Mouse (Mus musculus) testis, adult 2 months (tissue): Measurements from ENCODE around the gene Gsdma. TPM values are rescaled to one million over a fixed set of nuclear protein-coding genes. Genes with fewer than 3 reads are reported as not detected.
A peak's percentile ranks its signal among the peaks of the same experiment; 100 is the strongest.
"Not testable (repeated sequence)": the region's sequence is repeated elsewhere in the genome, so short reads cannot be mapped to it uniquely, and the experiment has no call there.

ENCODE experiments used
- H3K27ac ChIP-seq: fragments of 200-500 bp; 2 replicates; pipeline ENCODE4 v1.5.1; 2012; ENCODE audit warnings: low read depth, low read length; ENCODE audit not compliant: control insufficient read depth, insufficient read depth
- H3K27me3 ChIP-seq: fragments of 200-500 bp; 2 replicates; pipeline ENCODE4 v1.6.1; 2012; ENCODE audit warnings: mild to moderate bottlenecking, low read length, moderate library complexity; ENCODE audit not compliant: control insufficient read depth, insufficient read depth
- H3K36me3 ChIP-seq: fragments of 200-500 bp; 2 replicates; pipeline ENCODE4 v1.6.1; 2012; ENCODE audit warnings: mild to moderate bottlenecking, low read length; ENCODE audit not compliant: control insufficient read depth, insufficient read depth
- H3K4me1 ChIP-seq: fragments of 200-500 bp; 2 replicates; pipeline ENCODE4 v1.6.1; 2012; ENCODE audit warnings: low read length; ENCODE audit not compliant: control insufficient read depth, insufficient read depth
- H3K4me3 ChIP-seq: fragments of 200-500 bp; 2 replicates; pipeline ENCODE4 v1.5.1; 2012; ENCODE audit warnings: low read depth, mild to moderate bottlenecking, low read length, moderate library complexity, mixed read lengths; ENCODE audit not compliant: control insufficient read depth
- CTCF ChIP-seq: fragments of 200-500 bp; IDR thresholded peaks from 2 replicates; pipeline ENCODE4 v1.5.1; 2012; ENCODE audit warnings: low read depth, mild to moderate bottlenecking, inconsistent platforms, low read length, moderate library complexity; ENCODE audit not compliant: control insufficient read depth, insufficient read depth, insufficient replicate concordance
- POLR2A ChIP-seq: fragments of 200-500 bp; IDR thresholded peaks from 2 replicates; pipeline ENCODE4 v1.6.1; 2012; ENCODE audit warnings: low read depth, mild to moderate bottlenecking, inconsistent platforms, low read length, moderate library complexity; ENCODE audit not compliant: control insufficient read depth
- polyA plus RNA-seq: library from polyadenylated mRNA; depleted of rRNA; stranded (reverse); fragments of >200 nt; gene quantifications from 2 replicates; pipeline ENCODE4 v1.2.3, GENCODE M21; 2012

Gene Gsdma
- polyA plus RNA-seq, 1 experiment, result 6.7 TPM

DNA sequence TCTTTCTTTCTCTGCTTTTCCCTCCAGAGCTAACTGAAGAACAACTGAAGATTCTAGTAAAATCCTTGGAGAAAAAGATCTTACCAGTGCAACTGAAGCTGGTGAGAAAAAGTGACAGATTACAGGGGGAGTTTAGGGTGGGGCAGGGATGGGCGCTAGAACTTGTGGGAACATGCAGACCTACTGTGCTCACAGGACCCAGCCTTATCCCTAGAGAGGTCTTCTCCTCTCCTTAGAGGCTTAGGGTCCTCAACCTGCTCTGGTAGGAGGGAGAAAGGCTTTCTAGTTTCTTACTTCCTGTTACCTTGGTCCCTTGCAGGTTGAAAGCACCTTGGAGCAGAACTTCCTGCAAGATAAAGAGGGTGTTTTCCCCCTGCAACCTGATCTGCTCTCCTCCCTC is 26.6 kb upstream of the Gsdma start:
- H3K36me3 ChIP-seq, result no peaks in the 10 kb centered on the region
- TF ChIP-seq POLR2A, result no peak
- no peak for TF ChIP-seq CTCF
- H3K27me3 ChIP-seq, result no peaks in the 10 kb centered on the region
- no peak overlapping the region for H3K27ac ChIP-seq
- no peak overlapping the region for H3K4me3 ChIP-seq
- H3K4me1 ChIP-seq, result no peaks in the 10 kb centered on the region

- H3K27me3 ChIP-seq, result no peaks in the 10 kb centered on the region
Measured at GRCm38 (mm10) chr11:98640091-98640490, 24.1 kb upstream of the Gsdma start.

DNA sequence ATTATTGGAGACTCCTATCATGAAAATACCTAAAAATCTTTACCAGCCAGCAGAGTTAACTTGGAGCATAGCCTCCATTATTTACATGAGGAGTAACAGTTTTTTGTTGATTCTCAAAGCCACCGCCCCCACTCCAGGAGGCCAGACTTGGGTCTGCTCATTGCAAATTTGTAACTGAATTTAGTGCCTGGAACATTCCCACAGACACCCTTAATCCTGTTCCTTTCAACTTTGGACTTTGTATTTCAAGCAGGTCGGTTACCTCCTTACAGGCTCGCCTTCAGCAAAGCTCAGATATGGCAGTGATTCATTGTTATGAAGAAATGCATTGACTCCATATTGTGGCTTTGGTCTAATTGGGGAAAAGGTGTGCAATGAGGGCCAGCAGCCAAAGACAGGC is 19.4 kb upstream of the Gsdma start:
- TF ChIP-seq POLR2A (no peak), CTCF (no peak)

More at GRCm38 (mm10) chr11:98640091-98640490, 24.1 kb upstream of the Gsdma start:
- TF ChIP-seq CTCF, result no peak
- no peak for TF ChIP-seq POLR2A
- no peak overlapping the region for H3K27ac ChIP-seq
- H3K4me3 ChIP-seq, result no peak overlapping the region
- no peaks in the 10 kb centered on the region for H3K4me1 ChIP-seq
- H3K36me3 ChIP-seq, result no peaks in the 10 kb centered on the region

GRCm38 (mm10) chr11:98645946-98646345 is 18.2 kb upstream of the Gsdma start:
- Histone ChIP-seq H3K36me3 (no peaks in the 10 kb centered on the region), H3K27ac (no peak overlapping the region), H3K27me3 (no peaks in the 10 kb centered on the region), H3K4me3 (no peak overlapping the region), H3K4me1 (no peaks in the 10 kb centered on the region)
- TF ChIP-seq POLR2A (no peak), CTCF (no peak)

More for the DNA sequence above, 19.4 kb upstream of the Gsdma start:
- Histone ChIP-seq H3K4me3 (no peak overlapping the region), H3K27me3 (no peaks in the 10 kb centered on the region), H3K36me3 (no peaks in the 10 kb centered on the region), H3K4me1 (no peaks in the 10 kb centered on the region), H3K27ac (no peak overlapping the region)

DNA sequence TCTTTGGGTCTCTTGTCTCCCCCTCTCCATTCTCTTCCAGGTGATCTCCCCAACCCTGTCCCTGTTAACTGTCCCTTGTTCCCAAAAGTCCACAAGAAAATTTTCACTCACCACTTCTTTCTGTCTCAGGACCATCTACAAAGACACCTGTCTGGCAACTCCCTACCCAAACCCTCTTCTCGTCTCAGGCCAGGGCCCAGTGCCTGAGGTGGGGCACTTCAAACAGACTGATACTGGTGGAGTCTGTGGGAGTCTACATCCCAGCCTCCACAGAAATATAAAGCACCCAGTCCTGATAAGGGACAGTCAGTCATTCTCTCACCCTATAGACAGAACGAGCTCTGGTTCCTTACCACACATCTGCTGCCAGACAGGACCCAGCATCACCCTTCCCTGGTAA is 17.7 kb upstream of the Gsdma start, which contains the start of gene Gsdma2:
Gsdma2 (plus strand) TSS at position 301 of the 400 bp plus-strand sequence.
- Histone ChIP-seq H3K4me3 (no peak within 1 kb of the TSS), H3K4me1 (no peaks in the 10 kb centered on the region), H3K36me3 (no peaks in the 10 kb centered on the region), H3K27ac (no peak within 1 kb of the TSS), H3K27me3 (no peaks in the 10 kb centered on the region)
- TF ChIP-seq POLR2A, result no peak
- no peak for TF ChIP-seq CTCF

DNA sequence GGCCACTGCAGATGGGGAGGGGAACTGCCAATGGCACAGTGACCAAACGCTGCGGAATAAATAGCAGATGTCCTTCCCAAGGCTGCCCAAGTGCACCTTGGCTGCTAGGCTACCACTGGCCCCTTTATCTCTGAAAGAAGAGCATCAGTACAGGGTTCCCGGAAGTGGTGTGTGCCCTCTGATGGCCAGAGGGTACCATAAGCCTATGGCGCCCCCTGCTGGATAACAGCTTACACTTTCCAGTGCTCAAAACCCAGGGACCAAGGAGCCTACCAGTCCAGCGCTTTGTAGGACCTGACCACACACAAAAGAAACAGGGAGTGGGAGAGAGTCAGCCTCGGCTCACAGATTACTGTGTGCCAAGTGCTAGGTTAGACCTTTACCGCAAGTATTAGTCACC is 9.1 kb upstream of the Gsdma start:
- H3K36me3 ChIP-seq, H3K27me3 ChIP-seq, H3K4me1 ChIP-seq, H3K27ac ChIP-seq: not testable (repeated sequence)
- H3K4me3 ChIP-seq, result peak overlapping the region; percentile 44; the same call in 1 of the 2 replicates
- peak; percentile 78; the same call in 1 of the 2 replicates for TF ChIP-seq CTCF

DNA sequence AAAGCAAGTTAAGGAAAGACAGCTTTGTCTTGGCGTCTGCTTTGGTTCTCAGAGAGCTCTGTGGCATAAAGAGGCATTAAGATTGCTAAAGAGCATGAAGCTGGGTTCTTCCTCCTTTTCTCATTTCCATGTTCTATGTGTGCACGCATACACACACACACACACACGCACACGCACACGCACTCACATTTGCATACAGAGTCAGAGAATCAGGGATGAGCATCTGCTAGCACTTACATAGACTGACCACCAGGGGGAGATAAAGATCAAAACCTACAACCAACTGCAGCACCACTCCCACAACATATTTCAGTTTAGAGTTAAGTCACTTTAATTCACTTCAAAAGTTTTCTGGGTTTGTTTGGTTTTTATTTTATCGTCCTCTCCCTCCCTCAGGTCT is 3.6 kb upstream of the Gsdma start:
- TF ChIP-seq CTCF (peak; percentile 50; the same call in 1 of the 2 replicates), POLR2A (no peak)
- Histone ChIP-seq H3K36me3 (no peaks in the 10 kb centered on the region), H3K4me1 (no peaks in the 10 kb centered on the region), H3K27ac (no peak overlapping the region), H3K4me3 (no peak overlapping the region), H3K27me3 (no peaks in the 10 kb centered on the region)

DNA sequence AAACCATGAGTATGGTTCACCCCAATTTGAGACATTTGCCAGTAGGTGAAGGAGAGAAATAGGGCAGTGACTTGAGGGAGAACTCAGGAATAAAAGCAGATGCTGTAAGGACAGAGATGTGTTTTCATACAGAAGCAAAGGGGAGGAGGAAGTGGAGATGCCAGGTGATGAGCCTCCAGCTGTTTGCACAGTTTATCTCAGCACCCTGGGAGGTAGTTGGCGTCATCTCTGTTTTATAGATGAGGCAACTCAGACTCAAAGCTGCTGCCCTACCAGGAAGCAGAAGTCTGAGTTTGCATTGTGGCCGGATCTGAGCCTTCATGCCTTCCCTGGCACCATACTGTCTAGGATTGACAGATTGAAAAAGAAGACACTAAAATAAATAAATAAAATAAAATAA is 4.8 kb downstream of the Gsdma start:
- H3K27me3 ChIP-seq, result no peaks in the 10 kb centered on the region
- H3K36me3 ChIP-seq, result no peaks in the 10 kb centered on the region
- peaks cover 5% of the 10 kb centered on the region; the same call in 1 of the 2 replicates for H3K4me1 ChIP-seq
- TF ChIP-seq POLR2A (no peak), CTCF (no peak)
- H3K4me3 ChIP-seq, result no peak overlapping the region
- H3K27ac ChIP-seq, result no peak overlapping the region
